In the genomic region with DNA sequence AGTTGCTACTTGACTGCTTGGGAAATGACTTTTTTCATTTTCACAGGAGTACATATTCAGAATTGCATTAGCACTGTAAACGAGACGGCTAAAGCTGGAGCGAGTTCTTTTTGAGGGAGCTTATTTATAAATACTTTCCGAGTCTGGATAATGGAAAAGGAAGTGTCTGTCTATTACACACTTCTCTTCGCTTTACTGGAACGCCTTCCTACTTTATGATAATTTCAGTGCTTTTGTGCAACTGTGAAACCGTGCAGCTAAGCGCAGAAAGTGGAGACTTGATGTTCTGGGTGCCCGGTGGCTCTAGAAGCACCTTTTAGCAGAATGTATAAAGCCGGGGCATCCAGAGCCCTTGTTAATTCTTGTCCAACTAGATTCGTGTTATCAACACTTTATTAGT, we compare ENCODE assay signal across 10 mouse cellular contexts. TPM values are rescaled to one million over a fixed set of nuclear protein-coding genes. Genes with fewer than 3 reads are reported as not detected.
DNase-seq lines count a peak whose midpoint lies in the region; ATAC-seq and TF ChIP-seq lines count a peak whose summit lies in the region.
"Had no signal": no experiment of that assay in that cellular context is flagged by ENCODE, and none has a peak within 500 bp of the region (broad histone marks: within the 10 kb centered on the region; RNA-seq: fewer than 3 reads in every experiment).

No protein-coding gene starts in this region.

- intact Hi-C loops in heart, postnatal 10 days (cut with DNase I), result loop anchor here (5.0 kb wide), 1 partner anchor 69 kb away; no protein-coding TSS in a partner anchor

- ATAC-seq in G1E (ENCODE audit: extremely low read depth, insufficient number of reproducible peaks, low FRiP score, poor library complexity, severe bottlenecking), result no peak

- H3K79me2 ChIP-seq in macrophage (ENCODE audit: inconsistent target), result peaks cover 62% of the 10 kb centered on the region

- 0 out of 2 replicates have a peak, but pooled peaks cover 3% of the 10 kb centered on the region for H3K36me3 ChIP-seq in heart, embryonic 10.5 days
- H3K36me3 ChIP-seq in G1E (replicated peaks) (peaks cover 17% of the 10 kb centered on the region), macrophage (ENCODE audit: inconsistent target) (no peaks in the 10 kb centered on the region)
- peaks cover under 1% of the 10 kb centered on the region; the same call in 1 of the 2 replicates for H3K36me3 ChIP-seq in hindbrain, embryonic 10.5 days

- H3K9me3 ChIP-seq in heart, embryonic 10.5 days, result no peaks in the 10 kb centered on the region
- H3K9me3 ChIP-seq in G1E (replicated peaks), result no peaks in the 10 kb centered on the region
- H3K9me3 ChIP-seq in hindbrain, embryonic 10.5 days, result no peaks in the 10 kb centered on the region

- 71% methylated on average over 11 of the region's 11 CpGs for WGBS in heart, embryonic 10.5 days
- WGBS in hindbrain, embryonic 10.5 days, result 82% methylated on average over 11 of the region's 11 CpGs
- 74% methylated on average over 11 of the region's 11 CpGs for WGBS in macrophage (ENCODE audit: missing documents)

- no peak for DNase-seq in heart, embryonic 10.5 days (ENCODE audit: low spot score)
- DNase-seq in heart, postnatal 10 days, result no peak
- no peak for DNase-seq in G1E (ENCODE audit: low spot score)
- no peak for DNase-seq in hindbrain, embryonic 10.5 days (ENCODE audit: low spot score)
- no peak for DNase-seq in right cerebral cortex, adult 2 months (ENCODE audit: low spot score in 2 of 2)
- no peak for DNase-seq in T-cell, adult 2 months (ENCODE audit: low spot score)
- no peak for DNase-seq in c-Kit-positive CD71-positive TER-119-positive erythroid progenitor cells, embryonic 14.5 days (ENCODE audit: low spot score)
- DNase-seq: adrenal gland, postnatal 25 days; kidney, adult 11 months had no signal

- no peak for TF ChIP-seq CTCF in G1E (IDR thresholded peaks at IDR 0.05; ENCODE audit: low read depth, low read length)

- H3K27me3 ChIP-seq in heart, embryonic 10.5 days (ENCODE audit: insufficient read depth, poor library complexity, severe bottlenecking), result no peaks in the 10 kb centered on the region
- no peaks in the 10 kb centered on the region for H3K27me3 ChIP-seq in G1E (ENCODE audit: insufficient read depth, low read length)
- no peaks in the 10 kb centered on the region for H3K27me3 ChIP-seq in hindbrain, embryonic 10.5 days (ENCODE audit: insufficient read depth, poor library complexity, severe bottlenecking)

- peaks cover 18% of the 10 kb centered on the region for H3K4me1 ChIP-seq in heart, embryonic 10.5 days
- peaks cover 43% of the 10 kb centered on the region for H3K4me1 ChIP-seq in G1E (ENCODE audit: insufficient read depth, low read depth, low read length)
- peaks cover 17% of the 10 kb centered on the region for H3K4me1 ChIP-seq in hindbrain, embryonic 10.5 days (replicated peaks)

- H3K4me3 ChIP-seq in heart, embryonic 10.5 days, result peak overlapping the region; percentile 83
- H3K4me3 ChIP-seq in G1E (ENCODE audit: low read depth, low read length) (peak overlapping the region; percentile 39; the same call in 1 of the 2 replicates), macrophage (ENCODE audit: inconsistent target) (peak overlapping the region; percentile 71; the same call in 1 of the 2 replicates)
- peak overlapping the region; percentile 89 for H3K4me3 ChIP-seq in hindbrain, embryonic 10.5 days

- H3K27ac ChIP-seq in heart, embryonic 10.5 days, result no peak overlapping the region
- no peak overlapping the region for H3K27ac ChIP-seq in hindbrain, embryonic 10.5 days
- no peak overlapping the region for H3K27ac ChIP-seq in macrophage

RNA-seq across cellular contexts. Expression of a gene that starts 1.8 kb away (rescaled TPM):
- polyA plus RNA-seq in heart, embryonic 10.5 days (2016; fragmentation: Nextera tagmentation; extraction: Ambion mirVana), result 14.2 and 19.6 TPM in 2 replicates
- 10 to 100 TPM; 21.6 to 26.7 TPM for total RNA-seq in heart, postnatal 10 days (2021)
- 160 and 167 TPM in 2 replicates for total RNA-seq in G1E (2014; fragmentation: Nextera tagmentation)
- 64.9 and 67.0 TPM in 2 replicates for total RNA-seq in G1E (2017)
- 28.3 and 30.2 TPM in 2 replicates for polyA plus RNA-seq in G1E (2012)
- 23.4 and 25.8 TPM in 2 replicates for polyA plus RNA-seq in hindbrain, embryonic 10.5 days (2016; fragmentation: Nextera tagmentation; extraction: Ambion mirVana)
- 100 to 1,000 TPM in 14 of 26 experiments, 10 to 100 TPM in 12; 44.3 to 144 (median 110) TPM for total RNA-seq in macrophage (2018; cell fraction: chromatin; rRNA removed)
- 10 to 100 TPM; 11.0 to 25.7 (median 18.9) TPM for total RNA-seq in macrophage (2018; cell fraction: cytosol; rRNA removed)
- total RNA-seq in macrophage (2018; cell fraction: nucleus; rRNA removed), result 100 to 1,000 TPM in 7 of 26 experiments, 10 to 100 TPM in 19; 31.3 to 127 (median 68.4) TPM
- polyA plus RNA-seq in macrophage (2018), result 17.2 to 24.0 TPM (median 17.3 TPM) in 3 replicates

RNA-seq across cellular contexts. Expression of a gene that starts 11.5 kb away (rescaled TPM):
- 41.1 and 41.2 TPM in 2 replicates for polyA plus RNA-seq in heart, embryonic 10.5 days (2016; fragmentation: Nextera tagmentation; extraction: Ambion mirVana)
- total RNA-seq in heart, postnatal 10 days (2021), result 10 to 100 TPM; 40.3 to 44.8 TPM
- total RNA-seq in G1E (2014; fragmentation: Nextera tagmentation) (56.1 and 62.6 TPM in 2 replicates), G1E (2017) (48.4 and 56.4 TPM in 2 replicates)
- polyA plus RNA-seq in G1E (2012) (8.1 and 13.9 TPM in 2 replicates), macrophage (2018) (26.2 to 32.5 TPM (median 27.2 TPM) in 3 replicates)
- 18.9 and 26.1 TPM in 2 replicates for polyA plus RNA-seq in hindbrain, embryonic 10.5 days (2016; fragmentation: Nextera tagmentation; extraction: Ambion mirVana)
- total RNA-seq in macrophage (2018; cell fraction: chromatin; rRNA removed), result 100 to 1,000 TPM in 6 of 26 experiments, 10 to 100 TPM in 20; 51.3 to 115 (median 93.9) TPM
- 10 to 100 TPM; 34.4 to 46.2 (median 38.6) TPM for total RNA-seq in macrophage (2018; cell fraction: cytosol; rRNA removed)
- total RNA-seq in macrophage (2018; cell fraction: nucleus; rRNA removed), result 10 to 100 TPM; 44.1 to 96.5 (median 70.3) TPM

RNA-seq across cellular contexts. Expression of a gene that starts 47.7 kb away (rescaled TPM):
- polyA plus RNA-seq in heart, embryonic 10.5 days (2016; fragmentation: Nextera tagmentation; extraction: Ambion mirVana), result not detected in 2 replicates
- total RNA-seq in heart, postnatal 10 days (2021), result under 1 TPM in 1 of 2 experiments, not detected in 1; 0.45 TPM
- total RNA-seq in G1E (2014; fragmentation: Nextera tagmentation) (not detected in 2 replicates), G1E (2017) (0.16 TPM in 1 of 2 replicates, not detected in the other)
- polyA plus RNA-seq in G1E (2012) (not detected in 2 replicates), macrophage (2018) (0.22 TPM in 1 of 3 replicates, not detected in the others)
- 0.24 TPM in 1 of 2 replicates, not detected in the other for polyA plus RNA-seq in hindbrain, embryonic 10.5 days (2016; fragmentation: Nextera tagmentation; extraction: Ambion mirVana)
- total RNA-seq in macrophage (2018; cell fraction: chromatin; rRNA removed), result 1 to 10 TPM in 22 of 26 experiments, not detected in 4; 1.3 to 7.5 (median 2.5) TPM
- total RNA-seq in macrophage (2018; cell fraction: cytosol; rRNA removed), result not detected
- 1 to 10 TPM in 19 of 26 experiments, under 1 TPM in 1, not detected in 6; 0.89 to 5.5 (median 2.2) TPM for total RNA-seq in macrophage (2018; cell fraction: nucleus; rRNA removed)

Comparison
In these comparisons a context has a peak if more than half of its experiments do, and no peak if none do; other contexts are left out.
1. H3K4me3 ChIP-seq: peak in every context shown above with its lines; median percentile 89 in hindbrain, embryonic 10.5 days; 83 in heart, embryonic 10.5 days; 71 in macrophage; 39 in G1E.